Mouse (Mus musculus) embryonic fibroblast, embryonic 13.5 days (primary cell): ENCODE results near the gene Pld1.

Experiments used
- CTCF ChIP-seq: IDR thresholded peaks from 2 replicates; pipeline ENCODE4 v1.5.1; 2011; ENCODE audit warnings: mild to moderate bottlenecking, control low read depth, low read length, moderate library complexity, borderline replicate concordance; ENCODE audit not compliant: insufficient read depth
- POLR2A ChIP-seq: IDR thresholded peaks from 2 replicates; pipeline ENCODE4 v1.6.1; 2011; ENCODE audit warnings: low read depth, mild to moderate bottlenecking, control low read depth, low read length, moderate library complexity

- no peak for TF ChIP-seq CTCF
- TF ChIP-seq POLR2A = no peak
These were observed 206.2 kb downstream of the Pld1 start for GRCm38 (mm10) chr3:28144676-28145075.
